Mouse (Mus musculus): ENCODE results near the gene Slc10a1.

DNA sequence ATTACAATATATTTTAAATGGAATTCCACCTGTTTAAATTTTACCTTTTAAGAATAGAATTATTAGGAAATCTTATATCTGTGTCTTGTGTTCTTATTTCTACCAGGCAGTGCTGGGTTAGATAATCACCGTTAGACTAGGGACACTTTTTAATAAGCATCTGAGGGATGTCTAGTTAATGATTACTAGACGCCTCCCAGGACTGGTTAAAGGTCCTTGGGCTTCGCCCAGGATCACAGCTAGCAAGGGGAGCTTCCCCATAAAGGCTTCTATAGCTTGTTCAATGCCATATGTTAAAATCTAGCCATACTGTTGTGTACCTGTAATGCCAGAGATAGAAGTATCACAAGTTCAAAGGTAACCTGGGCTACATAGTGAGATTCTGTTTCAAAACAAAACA, 39.6 kb downstream of the Slc10a1 start:
- no peak for TF ChIP-seq POLR2A (IDR thresholded peaks at IDR 0.05; ENCODE audit: borderline replicate concordance, extremely low read depth, insufficient read depth, insufficient read length, poor library complexity, severe bottlenecking)
- TF ChIP-seq CTCF (IDR thresholded peaks at IDR 0.05; ENCODE audit: borderline replicate concordance, extremely low read depth, insufficient read depth, insufficient read length): no peak

Data from brain, embryonic 14.5 days (tissue).